Mouse (Mus musculus): ENCODE measurements around the gene Egfl6.

- TF ChIP-seq UBTF (IDR thresholded peaks at IDR 0.05; ENCODE audit: borderline replicate concordance, insufficient read depth, low read depth, low read length) (no peak), POLR2AphosphoS2 (IDR thresholded peaks at IDR 0.05; ENCODE audit: low read length) (no peak), RAD21 (IDR thresholded peaks at IDR 0.05; ENCODE audit: low read depth, low read length) (no peak), CTCF (IDR thresholded peaks at IDR 0.05 in 2 of 3, conservative IDR thresholded peaks at IDR 0.05 in 1 of 3; ENCODE audit: control insufficient read depth in 1 of 3, insufficient read depth in 1 of 3, low read depth in 2 of 3, low read length in 3 of 3, poor library complexity in 1 of 3, severe bottlenecking in 1 of 3) (no peak), TCF12 (IDR thresholded peaks at IDR 0.05; ENCODE audit: low read depth, low read length) (no peak), BHLHE40 (IDR thresholded peaks at IDR 0.05; ENCODE audit: borderline replicate concordance, low read depth, low read length) (no peak), EP300 (IDR thresholded peaks at IDR 0.05; ENCODE audit: low read depth in 1 of 2, low read length in 2 of 2) (no peak), GATA1 (IDR thresholded peaks at IDR 0.05; ENCODE audit: low read depth, low read length) (no peak), POLR2A (IDR thresholded peaks at IDR 0.05; ENCODE audit: control insufficient read depth in 1 of 2, insufficient read depth in 1 of 2, low read depth in 1 of 2, low read length in 2 of 2, poor library complexity in 1 of 2) (no peak), ETS1 (IDR thresholded peaks at IDR 0.05; ENCODE audit: low read depth, low read length) (no peak)
These were observed 19.5 kb downstream of the Egfl6 start for GRCm38 (mm10) chrX:166565983-166566382.
